Mouse (Mus musculus) limb, embryonic 14.5 days (tissue): ENCODE results near the gene Elmo3. TPM values are rescaled to one million over a fixed set of nuclear protein-coding genes. Genes with fewer than 3 reads are reported as not detected.

Experiments
- ATAC-seq: fragments of 200-750 bp; cut with Nextera tagmentation; 2 replicates; pipeline ENCODE4 v1.8.0; 2017; ENCODE audit warnings: low read depth, moderate number of reproducible peaks, moderate TSS enrichment; ENCODE audit not compliant: low FRiP score
- DNase-seq: peaks from one replicate; pipeline ENCODE4 v3.0.0-alpha.2; 2015; ENCODE audit warnings: low spot score
- H3K27ac ChIP-seq: fragments of 300-500 bp; sonication (generic); replicated peaks from 2 replicates; pipeline ENCODE4 v1.5.1; 2014; ENCODE audit warnings: low read depth, mild to moderate bottlenecking, low read length, moderate library complexity, mixed read lengths
- H3K27me3 ChIP-seq: fragments of 300-500 bp; sonication (generic); 2 replicates; pipeline ENCODE4 v1.6.1; 2014; ENCODE audit warnings: low read length, mixed read lengths; ENCODE audit not compliant: control insufficient read depth, insufficient read depth
- H3K36me3 ChIP-seq: fragments of 300-500 bp; sonication (generic); 2 replicates; pipeline ENCODE4 v1.6.1; 2014; ENCODE audit warnings: mild to moderate bottlenecking, low read length, moderate library complexity, mixed read lengths; ENCODE audit not compliant: control insufficient read depth, insufficient read depth
- H3K4me1 ChIP-seq: fragments of 300-500 bp; sonication (generic); 2 replicates; pipeline ENCODE4 v1.6.1; 2014; ENCODE audit warnings: antibody characterized with exemption, low read length, mixed read lengths; ENCODE audit not compliant: control insufficient read depth, insufficient read depth
- H3K4me2 ChIP-seq: fragments of 300-500 bp; sonication (generic); replicated peaks from 2 replicates; pipeline ENCODE4 v1.6.1; 2014; ENCODE audit warnings: low read depth, mild to moderate bottlenecking, low read length, moderate library complexity; ENCODE audit not compliant: severe bottlenecking
- H3K4me3 ChIP-seq: fragments of 300-500 bp; sonication (generic); replicated peaks from 2 replicates; pipeline ENCODE4 v1.5.1; 2014; ENCODE audit warnings: low read length
- H3K9ac ChIP-seq: fragments of 300-500 bp; sonication (generic); 2 replicates; pipeline ENCODE4 v1.6.1; 2014; ENCODE audit warnings: mild to moderate bottlenecking, low read depth, low read length, moderate library complexity; ENCODE audit not compliant: severe bottlenecking
- H3K9me3 ChIP-seq: fragments of 300-500 bp; sonication (generic); 2 replicates; pipeline ENCODE4 v1.6.1; 2016; ENCODE audit warnings: low read length; ENCODE audit not compliant: control insufficient read depth
- POLR2A ChIP-seq: fragments of 200-500 bp; IDR thresholded peaks from 2 replicates; pipeline ENCODE4 v1.8.0; 2012; ENCODE audit warnings: inconsistent platforms, mild to moderate bottlenecking, moderate library complexity, borderline replicate concordance; ENCODE audit not compliant: insufficient read depth, insufficient read length; ENCODE audit errors: extremely low read depth
- WGBS: fragments of 180-500 bp; shearing (Covaris S2); extraction: QIAGEN DNeasy Blood & Tissue Kit; methylation state at CpG from one replicate; pipeline ENCODE4 v1.1.7; 2014; 5-methylcytosine and 5-hydroxymethylcytosine counted together
- polyA plus RNA-seq, 2 experiments: library from polyadenylated mRNA; depleted of rRNA in 1 of 2; stranded (reverse) in 1 of 2; unstranded in 1 of 2; fragments of >200 nt; fragmentation: Nextera tagmentation in 1 of 2; extraction: Ambion mirVana in 1 of 2; gene quantifications; 2 replicates each; pipeline versions ENCODE4 v1.2.1 to v1.2.3; 2012 to 2014

Elmo3 gene
- polyA plus RNA-seq, 2 experiments: 7.3 to 8.8 TPM

- WGBS: 65% methylated on average over 9 of the region's 9 CpGs
- ATAC-seq: peak; percentile 11; the same call in 1 of the 2 replicates
These were observed 833 bp upstream of the Elmo3 start for GRCm38 (mm10) chr8:105304325-105305210.

DNA sequence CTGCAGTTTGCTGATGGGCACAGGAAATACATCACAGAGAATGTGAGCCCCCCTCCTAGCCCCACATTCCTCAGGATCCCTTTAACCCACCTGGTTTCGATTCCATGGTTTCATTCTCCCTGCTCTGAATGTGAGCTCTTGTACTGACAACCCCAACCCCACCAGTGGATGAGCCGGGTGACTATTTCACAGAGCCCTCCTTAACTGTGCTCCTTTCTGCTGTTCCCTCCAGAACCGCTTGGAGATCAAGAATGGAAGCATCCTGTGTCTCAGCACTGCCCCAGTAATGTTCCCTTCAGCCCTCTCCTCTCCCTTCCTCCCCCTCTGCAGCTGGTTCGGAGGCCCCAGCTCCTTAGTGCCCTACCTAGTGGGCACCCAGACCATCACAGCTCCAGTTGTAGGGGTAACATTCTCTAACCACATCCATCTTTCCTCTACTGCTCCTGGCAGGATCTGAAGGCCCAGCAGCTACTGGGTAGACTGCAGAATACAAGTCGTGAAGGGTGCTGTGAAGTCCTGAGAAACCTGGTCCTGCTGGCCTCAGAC, 818 bp downstream of the Elmo3 start:
- peaks cover 18% of the 10 kb centered on the region for H3K4me1 ChIP-seq
- no peaks in the 10 kb centered on the region for H3K9me3 ChIP-seq
- H3K36me3 ChIP-seq: peaks cover 64% of the 10 kb centered on the region
- no peak for DNase-seq
- 35% methylated on average over 5 of the region's 5 CpGs for WGBS
- H3K27me3 ChIP-seq: no peaks in the 10 kb centered on the region
- H3K4me3 ChIP-seq: peak overlapping the region; percentile 33
- ATAC-seq: peak; percentile 15
- H3K4me2 ChIP-seq: peak overlapping the region; percentile 66
- peak overlapping the region; percentile 26; the same call in 1 of the 2 replicates for H3K27ac ChIP-seq
- H3K9ac ChIP-seq: peak overlapping the region; percentile 54
- no peak for TF ChIP-seq POLR2A

More at GRCm38 (mm10) chr8:105304325-105305210, 833 bp upstream of the Elmo3 start:
- Histone ChIP-seq H3K4me2 (peak overlapping the region; percentile 66; the same call in 1 of the 2 replicates), H3K27ac (peak overlapping the region; percentile 38; the same call in 1 of the 2 replicates), H3K27me3 (no peaks in the 10 kb centered on the region), H3K4me3 (no peak overlapping the region), H3K36me3 (peaks cover 77% of the 10 kb centered on the region), H3K9ac (no peak overlapping the region), H3K4me1 (peaks cover 18% of the 10 kb centered on the region), H3K9me3 (no peaks in the 10 kb centered on the region)
- DNase-seq: peak; percentile 17
- TF ChIP-seq POLR2A: no peak

GRCm38 (mm10) chr8:105307670-105308069, 2.3 kb downstream of the Elmo3 start:
- no peak for TF ChIP-seq POLR2A
- peaks cover 62% of the 10 kb centered on the region for H3K36me3 ChIP-seq

DNA sequence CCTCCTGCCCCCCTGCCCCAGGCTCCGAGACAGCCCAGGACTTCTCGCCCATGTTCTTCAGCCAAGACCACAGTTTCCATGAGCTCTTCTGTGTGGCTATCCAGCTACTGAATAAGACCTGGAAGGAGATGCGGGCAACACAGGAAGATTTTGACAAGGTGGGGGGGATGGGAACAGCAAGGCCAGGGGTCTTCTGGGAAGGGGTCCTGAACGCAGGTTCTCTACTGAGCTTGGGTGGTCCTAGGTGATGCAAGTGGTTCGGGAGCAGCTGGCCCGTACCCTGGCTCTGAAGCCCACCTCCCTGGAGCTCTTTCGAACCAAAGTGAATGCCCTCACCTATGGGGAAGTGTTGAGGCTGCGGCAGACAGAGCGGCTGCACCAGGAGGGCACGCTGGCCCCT, 3.0 kb downstream of the Elmo3 start:
- Histone ChIP-seq H3K4me3 (no peak overlapping the region), H3K4me2 (no peak overlapping the region), H3K9ac (no peak overlapping the region), H3K9me3 (no peaks in the 10 kb centered on the region), H3K36me3 (peaks cover 59% of the 10 kb centered on the region), H3K4me1 (peaks cover 18% of the 10 kb centered on the region), H3K27ac (no peak overlapping the region), H3K27me3 (no peaks in the 10 kb centered on the region)
- WGBS: 90% methylated on average over 10 of the region's 10 CpGs
- ATAC-seq: no peak
- DNase-seq: no peak
- TF ChIP-seq POLR2A: no peak

More at GRCm38 (mm10) chr8:105307670-105308069, 2.3 kb downstream of the Elmo3 start:
- no peaks in the 10 kb centered on the region for H3K27me3 ChIP-seq
- no peak overlapping the region for H3K9ac ChIP-seq
- no peak overlapping the region for H3K4me3 ChIP-seq
- ATAC-seq (no peak), DNase-seq (no peak)
- no peak overlapping the region for H3K4me2 ChIP-seq
- no peak overlapping the region for H3K27ac ChIP-seq
- peaks cover 18% of the 10 kb centered on the region for H3K4me1 ChIP-seq
- WGBS: 93% methylated on average over 13 of the region's 13 CpGs
- no peaks in the 10 kb centered on the region for H3K9me3 ChIP-seq

GRCm38 (mm10) chr8:105309142-105309847, 3.9 kb downstream of the Elmo3 start:
- H3K4me2 ChIP-seq: no peak overlapping the region
- no peak for TF ChIP-seq POLR2A
- no peak overlapping the region for H3K4me3 ChIP-seq
- H3K27me3 ChIP-seq: no peaks in the 10 kb centered on the region
- H3K9ac ChIP-seq: no peak overlapping the region
- H3K36me3 ChIP-seq: peaks cover 58% of the 10 kb centered on the region
- H3K27ac ChIP-seq: no peak overlapping the region
- peaks cover 18% of the 10 kb centered on the region for H3K4me1 ChIP-seq
- WGBS: 79% methylated on average over 15 of the region's 15 CpGs
- no peaks in the 10 kb centered on the region for H3K9me3 ChIP-seq
- DNase-seq (no peak), ATAC-seq (no peak)
